Mouse (Mus musculus): ENCODE measurements around the gene Nxph4.

GRCm38 (mm10) chr10:127488856-127489255, 45.5 kb downstream of the Nxph4 start:
- TF ChIP-seq POLR2A (IDR thresholded peaks at IDR 0.05; ENCODE audit: low read depth, low read length), result no peak
- no peak for TF ChIP-seq CTCF (IDR thresholded peaks at IDR 0.05; ENCODE audit: borderline replicate concordance, insufficient read depth, low read length)
